Mouse (Mus musculus): ENCODE data around the gene Gpr45.

DNA sequence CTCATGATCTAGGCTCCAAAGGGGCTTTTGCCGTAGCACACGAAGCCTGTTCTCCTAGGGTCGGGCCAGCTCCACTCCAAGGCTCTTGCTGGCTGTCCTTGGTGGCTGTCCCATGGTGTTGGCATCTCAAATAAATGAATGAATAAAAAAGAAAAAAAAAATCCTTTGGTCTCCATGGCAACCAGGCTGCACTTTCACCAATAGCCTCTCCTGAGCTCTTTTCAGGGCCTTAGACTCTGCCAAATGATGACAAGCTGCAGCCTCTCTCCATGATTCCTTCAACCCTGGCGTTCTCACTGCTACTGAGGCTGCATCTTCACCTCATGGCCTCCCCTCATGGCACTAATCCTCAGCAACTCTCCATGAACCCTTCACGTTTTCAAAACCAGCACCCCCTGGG, 28.7 kb upstream of the Gpr45 start:
- TF ChIP-seq GATA1 (IDR thresholded peaks at IDR 0.05; ENCODE audit: borderline replicate concordance, low read length) (no peak), FLI1 (IDR thresholded peaks at IDR 0.05; ENCODE audit: low read length) (no peak)
